Mouse (Mus musculus) megakaryocyte-erythroid progenitor cell, adult 5-6 weeks (primary cell): ENCODE measurements around the gene Trim80. TPM values are rescaled to one million over a fixed set of nuclear protein-coding genes. Genes with fewer than 3 reads are reported as not detected.
"Not testable (repeated sequence)": the region's sequence is repeated elsewhere in the genome, so short reads cannot be mapped to it uniquely, and the experiment has no call there.

Experiments used
- ATAC-seq: replicated peaks from 2 replicates; pipeline ENCODE4 v1.8.0; 2016; ENCODE audit warnings: mild to moderate bottlenecking, inconsistent platforms; ENCODE audit not compliant: severe bottlenecking, poor library complexity, low FRiP score, low TSS enrichment
- total RNA-seq, 2 experiments: library from RNA; stranded (forward) in 1 of 2; stranded (reverse) in 1 of 2; fragments of 200-1000, 215-1000 nt in 1 of 2; fragments of >200 nt in 1 of 2; fragmentation: Nextera tagmentation in 1 of 2; gene quantifications; 2 replicates each; pipeline ENCODE4 v1.2.3; 2014 to 2017

Trim80 gene
- total RNA-seq, 2 experiments from 2014 or later: not detected

DNA sequence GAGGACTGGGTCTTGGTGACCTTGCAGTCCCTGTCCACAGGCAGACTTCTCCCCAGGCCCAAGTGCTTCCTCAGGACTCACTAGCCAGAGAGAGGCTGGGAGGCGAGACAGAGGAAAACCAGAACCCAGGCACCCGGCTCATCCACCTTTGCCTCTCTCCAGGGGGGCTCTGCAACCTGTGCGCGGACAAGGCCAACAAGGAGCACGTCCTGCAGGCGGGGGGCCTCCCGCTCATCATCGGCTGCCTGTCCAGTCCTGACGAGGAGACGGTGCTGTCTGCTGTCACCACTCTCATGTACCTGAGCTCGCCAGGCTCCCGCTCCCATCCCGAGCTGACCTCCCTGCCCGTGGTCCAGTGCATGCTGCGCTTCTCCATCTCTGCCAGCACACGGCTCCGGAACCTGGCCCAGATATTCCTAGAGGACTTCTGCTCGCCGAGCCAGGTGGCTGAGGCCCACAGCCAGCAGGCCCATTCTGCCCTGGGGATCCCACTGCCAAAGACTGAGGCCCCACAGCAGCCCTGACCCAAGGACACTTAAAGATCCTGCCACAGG lies 48.3 kb downstream of the Trim80 start:
- no peak for ATAC-seq

DNA sequence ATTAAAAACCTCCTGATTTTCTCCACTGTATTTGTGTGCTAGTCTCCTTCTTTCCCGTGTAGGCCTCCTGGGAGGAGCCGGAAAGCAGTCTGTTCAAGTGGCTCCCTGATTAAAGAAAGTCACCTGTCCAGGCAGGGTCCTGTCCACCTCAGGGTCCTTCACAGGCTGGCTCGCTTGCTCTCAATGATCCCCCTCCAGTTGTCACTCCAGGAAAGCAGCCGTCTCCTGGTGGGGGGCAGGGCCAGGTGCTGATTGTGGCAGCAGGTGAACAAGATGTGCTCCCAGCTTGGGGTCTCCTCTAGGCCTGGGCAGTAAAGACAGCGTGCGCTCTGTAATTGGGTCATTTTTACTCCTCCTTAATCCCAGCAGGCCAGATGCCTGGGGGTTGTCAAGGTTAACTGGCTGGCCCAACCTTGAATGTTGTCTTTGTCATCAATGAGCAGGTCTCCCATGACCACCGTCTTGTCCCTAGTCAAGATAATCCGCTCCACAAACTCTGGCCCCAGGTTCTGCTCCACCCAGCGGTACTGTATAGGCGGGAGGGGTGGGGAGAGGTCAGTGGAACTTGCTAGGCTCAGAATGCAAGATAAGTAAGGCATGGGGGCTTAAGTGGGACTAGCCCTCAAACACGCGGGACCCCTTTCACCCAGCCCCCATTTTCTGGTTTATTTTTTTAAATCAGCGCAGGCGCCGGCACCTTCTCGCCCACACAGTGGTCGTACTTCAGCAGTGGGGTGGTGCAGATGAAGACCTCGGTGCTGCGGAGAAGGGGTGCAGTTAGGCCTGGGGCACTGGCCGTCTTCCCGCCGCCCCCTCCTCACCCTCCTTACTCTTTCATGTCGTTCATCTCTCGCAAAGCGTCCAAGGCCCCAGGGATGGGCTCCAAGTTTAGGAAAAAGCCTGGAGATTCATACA lies 50.4 kb downstream of the Trim80 start:
- ATAC-seq: no peak

DNA sequence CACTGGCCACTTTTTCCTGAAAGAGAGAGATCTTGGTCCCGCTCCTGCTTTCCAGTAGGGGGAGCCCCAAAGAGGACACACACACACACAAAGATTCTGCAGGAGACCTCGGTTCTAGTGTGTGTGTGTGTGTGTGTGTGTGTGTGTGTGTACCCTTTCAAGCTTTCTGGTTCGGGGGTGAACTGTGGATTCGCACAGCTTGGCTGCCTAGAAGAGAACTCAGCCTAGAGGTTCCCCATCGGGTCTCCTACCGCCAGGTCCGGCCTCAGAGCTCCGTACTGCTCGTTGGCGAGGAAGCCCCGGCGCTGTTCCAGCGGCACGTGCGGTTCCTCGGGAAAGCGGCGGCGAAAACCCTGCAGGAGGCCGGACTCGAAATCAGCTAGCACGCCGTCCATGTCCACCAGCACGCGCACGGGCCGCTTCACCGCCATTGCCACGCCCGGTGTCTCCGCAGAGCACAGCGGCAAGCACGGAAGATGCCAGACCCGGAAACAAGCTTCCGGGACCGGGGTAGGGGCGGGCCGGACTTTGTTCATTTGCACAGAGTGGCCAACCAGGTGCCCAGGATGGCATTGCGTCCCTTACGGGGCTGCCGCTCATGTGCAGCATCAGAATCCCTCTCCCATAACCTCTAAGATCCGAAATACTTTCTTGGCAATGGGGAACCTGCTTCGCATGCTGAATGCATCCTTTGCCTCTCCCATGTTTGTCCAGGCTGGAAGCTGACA lies 51.2 kb downstream of the Trim80 start, which contains the start of gene Nt5c:
Gene Nt5c, minus strand, starts transcription at position 507 of the 728 bp plus-strand sequence.
- ATAC-seq: peak; percentile 94

DNA sequence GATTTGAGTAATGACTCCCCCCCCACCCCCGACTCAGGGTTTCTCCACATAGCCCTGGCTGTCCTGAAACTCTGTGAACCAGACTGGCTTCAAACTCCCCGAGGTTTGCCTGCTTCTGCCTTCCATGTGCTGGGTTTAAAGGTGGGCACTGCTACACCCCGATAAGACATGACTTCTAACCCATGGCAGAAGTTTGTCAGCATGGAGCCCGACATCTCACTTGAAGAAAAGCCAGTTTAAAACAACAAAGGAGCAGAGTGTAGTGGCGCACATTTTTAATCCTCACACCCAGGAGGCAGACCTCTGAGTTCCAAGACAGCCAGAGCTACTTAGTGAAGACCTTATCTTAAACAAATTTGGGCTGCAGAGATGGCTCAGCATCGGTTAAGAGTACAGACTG lies 52.0 kb downstream of the Trim80 start:
- peak; percentile 25 for ATAC-seq

DNA sequence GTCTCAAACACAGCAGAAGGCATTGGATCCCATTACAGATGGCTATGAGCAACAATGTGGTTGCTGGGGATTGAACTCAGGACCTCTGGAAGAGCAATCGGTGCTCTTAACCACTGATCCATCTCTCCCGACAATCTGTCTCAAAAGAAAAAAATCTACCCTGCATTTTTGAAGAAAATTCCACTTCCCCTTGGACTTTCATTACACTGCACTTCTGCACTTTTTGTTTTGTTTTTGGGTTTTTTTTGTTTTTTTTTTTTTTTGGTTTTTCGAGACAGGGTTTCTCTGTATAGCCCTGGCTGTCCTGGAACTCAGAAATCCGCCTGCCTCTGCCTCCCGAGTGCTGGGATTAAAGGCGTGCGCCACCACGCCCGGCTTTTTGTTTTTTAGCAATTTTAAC lies 56.2 kb downstream of the Trim80 start:
- ATAC-seq: not testable (repeated sequence)

Other genes starting within 250 kb of the Trim80 start
- not detected in 2 replicates for gene Grin2c, start 173.3 kb upstream of the Trim80 start, total RNA-seq (2014; fragmentation: Nextera tagmentation)
- gene Grin2c, start 173.3 kb upstream of the Trim80 start, total RNA-seq (2017): not detected in 2 replicates
- 17.0 and 18.6 TPM in 2 replicates for gene Fdxr, start 163.5 kb upstream of the Trim80 start, total RNA-seq (2014; fragmentation: Nextera tagmentation)
- 5.9 and 20.8 TPM in 2 replicates for gene Fdxr, start 163.5 kb upstream of the Trim80 start, total RNA-seq (2017)
- 0.17 TPM in 1 of 2 replicates, not detected in the other for gene Fads6, start 142.9 kb upstream of the Trim80 start, total RNA-seq (2014; fragmentation: Nextera tagmentation)
- gene Fads6, start 142.9 kb upstream of the Trim80 start, total RNA-seq (2017): 0.38 TPM in 1 of 2 replicates, not detected in the other
- not detected in 2 replicates for gene Otop2, start 133.4 kb upstream of the Trim80 start, total RNA-seq (2014; fragmentation: Nextera tagmentation)
- not detected in 2 replicates for gene Otop2, start 133.4 kb upstream of the Trim80 start, total RNA-seq (2017)
- gene Ush1g, start 118.5 kb upstream of the Trim80 start, total RNA-seq (2014; fragmentation: Nextera tagmentation): not detected in 2 replicates
- gene Ush1g, start 118.5 kb upstream of the Trim80 start, total RNA-seq (2017): not detected in 2 replicates
- gene Otop3, start 105.8 kb upstream of the Trim80 start, total RNA-seq (2014; fragmentation: Nextera tagmentation): not detected in 2 replicates
- gene Otop3, start 105.8 kb upstream of the Trim80 start, total RNA-seq (2017): not detected in 2 replicates
- 0.17 TPM in 1 of 2 replicates, not detected in the other for gene Hid1, start 72.8 kb upstream of the Trim80 start, total RNA-seq (2014; fragmentation: Nextera tagmentation)
- gene Hid1, start 72.8 kb upstream of the Trim80 start, total RNA-seq (2017): not detected in 2 replicates
- gene Cdr2l, start 58.6 kb upstream of the Trim80 start, total RNA-seq (2014; fragmentation: Nextera tagmentation): not detected in 2 replicates
- gene Cdr2l, start 58.6 kb upstream of the Trim80 start, total RNA-seq (2017): 0.38 TPM in 1 of 2 replicates, not detected in the other
- gene Mrpl58, start 36.8 kb upstream of the Trim80 start, total RNA-seq (2014; fragmentation: Nextera tagmentation): 81.8 and 92.4 TPM in 2 replicates
- 56.9 and 64.4 TPM in 2 replicates for gene Mrpl58, start 36.8 kb upstream of the Trim80 start, total RNA-seq (2017)
- gene Atp5h, start 20.6 kb upstream of the Trim80 start, total RNA-seq (2014; fragmentation: Nextera tagmentation): 864 and 908 TPM in 2 replicates
- 793 and 990 TPM in 2 replicates for gene Atp5h, start 20.6 kb upstream of the Trim80 start, total RNA-seq (2017)
- 17.4 and 18.4 TPM in 2 replicates for gene Kctd2, start 20.4 kb upstream of the Trim80 start, total RNA-seq (2014; fragmentation: Nextera tagmentation)
- gene Kctd2, start 20.4 kb upstream of the Trim80 start, total RNA-seq (2017): 10.9 and 13.0 TPM in 2 replicates
- not detected in 2 replicates for gene Slc16a5, start 21.9 kb downstream of the Trim80 start, total RNA-seq (2014; fragmentation: Nextera tagmentation)
- gene Slc16a5, start 21.9 kb downstream of the Trim80 start, total RNA-seq (2017): not detected in 2 replicates
- 4.2 and 10.1 TPM in 2 replicates for gene Armc7, start 35.1 kb downstream of the Trim80 start, total RNA-seq (2014; fragmentation: Nextera tagmentation)
- gene Armc7, start 35.1 kb downstream of the Trim80 start, total RNA-seq (2017): 8.3 and 8.7 TPM in 2 replicates
- gene Nt5c, start 51.3 kb downstream of the Trim80 start, total RNA-seq (2014; fragmentation: Nextera tagmentation): 81.6 and 117 TPM in 2 replicates
- 79.8 and 101 TPM in 2 replicates for gene Nt5c, start 51.3 kb downstream of the Trim80 start, total RNA-seq (2017)
- gene Jpt1, start 73.8 kb downstream of the Trim80 start, total RNA-seq (2014; fragmentation: Nextera tagmentation): 167 and 191 TPM in 2 replicates
- gene Jpt1, start 73.8 kb downstream of the Trim80 start, total RNA-seq (2017): 122 and 142 TPM in 2 replicates
- 541 and 596 TPM in 2 replicates for gene Sumo2, start 95.7 kb downstream of the Trim80 start, total RNA-seq (2014; fragmentation: Nextera tagmentation)
- gene Sumo2, start 95.7 kb downstream of the Trim80 start, total RNA-seq (2017): 518 and 674 TPM in 2 replicates
- gene Nup85, start 123.9 kb downstream of the Trim80 start, total RNA-seq (2014; fragmentation: Nextera tagmentation): 256 and 306 TPM in 2 replicates
- gene Nup85, start 123.9 kb downstream of the Trim80 start, total RNA-seq (2017): 179 and 228 TPM in 2 replicates
- gene Mrps7, start 163.4 kb downstream of the Trim80 start, total RNA-seq (2014; fragmentation: Nextera tagmentation): 55.7 and 76.8 TPM in 2 replicates
- gene Mrps7, start 163.4 kb downstream of the Trim80 start, total RNA-seq (2017): 40.5 and 67.1 TPM in 2 replicates
- 53.5 and 69.9 TPM in 2 replicates for gene Gga3, start 163.5 kb downstream of the Trim80 start, total RNA-seq (2014; fragmentation: Nextera tagmentation)
- gene Gga3, start 163.5 kb downstream of the Trim80 start, total RNA-seq (2017): 21.6 and 67.6 TPM in 2 replicates
- 54.6 and 55.4 TPM in 2 replicates for gene Mif4gd, start 172.4 kb downstream of the Trim80 start, total RNA-seq (2014; fragmentation: Nextera tagmentation)
- 29.3 and 45.4 TPM in 2 replicates for gene Mif4gd, start 172.4 kb downstream of the Trim80 start, total RNA-seq (2017)
- gene Slc25a19, start 187.8 kb downstream of the Trim80 start, total RNA-seq (2014; fragmentation: Nextera tagmentation): 20.5 and 32.1 TPM in 2 replicates
- gene Slc25a19, start 187.8 kb downstream of the Trim80 start, total RNA-seq (2017): 14.2 and 19.6 TPM in 2 replicates